Mouse (Mus musculus): Measurements from ENCODE around the gene Pdcd2. TPM values are rescaled to one million over a fixed set of nuclear protein-coding genes. Genes with fewer than 3 reads are reported as not detected.
A peak's percentile ranks its signal among the peaks of the same experiment; 100 is the strongest.
"Not testable (repeated sequence)": the region's sequence is repeated elsewhere in the genome, so short reads cannot be mapped to it uniquely, and the experiment has no call there.

The Pdcd2 gene
- 43.1 and 44.9 TPM in 2 replicates for polyA plus RNA-seq (2015; fragmentation: Nextera tagmentation; extraction: Ambion mirVana)

GRCm38 (mm10) chr17:15526986-15527810 is at the start of gene Pdcd2:
Pdcd2 (minus strand) TSS chr17:15527301.
- peak within 1 kb of the TSS; percentile 89 for H3K27ac ChIP-seq (replicated peaks)
- H3K4me1 ChIP-seq, result peaks cover 11% of the 10 kb centered on the region; the same call in 1 of the 2 replicates
- peak within 1 kb of the TSS; percentile 73 for H3K4me3 ChIP-seq (replicated peaks)
- ATAC-seq (ENCODE audit: insufficient number of reproducible peaks, low FRiP score, low TSS enrichment, low read depth), result peak; percentile 99
- peak within 1 kb of the TSS; percentile 68 for H3K9ac ChIP-seq
- H3K9me3 ChIP-seq (replicated peaks), result no peaks in the 10 kb centered on the region
- no peaks in the 10 kb centered on the region for H3K27me3 ChIP-seq
- WGBS, result under 1% methylated on average over 36 of the region's 55 CpGs
- peaks cover 12% of the 10 kb centered on the region for H3K36me3 ChIP-seq
- peak within 1 kb of the TSS; percentile 69 for H3K4me2 ChIP-seq (replicated peaks)

- H3K4me1 ChIP-seq, result no peaks in the 10 kb centered on the region
- no peak for ATAC-seq (ENCODE audit: insufficient number of reproducible peaks, low FRiP score, low TSS enrichment, low read depth)
- WGBS, result 64% methylated on average over 1 of the region's 1 CpGs
These were observed 48.0 kb upstream of the Pdcd2 start for GRCm38 (mm10) chr17:15575056-15575455.

GRCm38 (mm10) chr17:15566908-15567307 is 39.8 kb upstream of the Pdcd2 start:
- whole genome bisulfite sequencing, result 64% methylated on average over 5 of the region's 5 CpGs
- Histone ChIP-seq H3K27me3 (no peaks in the 10 kb centered on the region), H3K36me3 (no peaks in the 10 kb centered on the region), H3K9ac (no peak overlapping the region), H3K4me1 (no peaks in the 10 kb centered on the region), H3K9me3 (replicated peaks) (no peaks in the 10 kb centered on the region), H3K27ac (replicated peaks) (no peak overlapping the region), H3K4me2 (replicated peaks) (no peak overlapping the region), H3K4me3 (replicated peaks) (no peak overlapping the region)
- ATAC-seq (ENCODE audit: insufficient number of reproducible peaks, low FRiP score, low TSS enrichment, low read depth), result no peak

More at GRCm38 (mm10) chr17:15575056-15575455, 48.0 kb upstream of the Pdcd2 start:
- no peak overlapping the region for H3K27ac ChIP-seq (replicated peaks)
- no peak overlapping the region for H3K9ac ChIP-seq
- peaks cover 8% of the 10 kb centered on the region for H3K27me3 ChIP-seq
- H3K4me2 ChIP-seq (replicated peaks), result no peak overlapping the region
- no peaks in the 10 kb centered on the region for H3K9me3 ChIP-seq (replicated peaks)
- no peak overlapping the region for H3K4me3 ChIP-seq (replicated peaks)
- H3K36me3 ChIP-seq, result no peaks in the 10 kb centered on the region

DNA sequence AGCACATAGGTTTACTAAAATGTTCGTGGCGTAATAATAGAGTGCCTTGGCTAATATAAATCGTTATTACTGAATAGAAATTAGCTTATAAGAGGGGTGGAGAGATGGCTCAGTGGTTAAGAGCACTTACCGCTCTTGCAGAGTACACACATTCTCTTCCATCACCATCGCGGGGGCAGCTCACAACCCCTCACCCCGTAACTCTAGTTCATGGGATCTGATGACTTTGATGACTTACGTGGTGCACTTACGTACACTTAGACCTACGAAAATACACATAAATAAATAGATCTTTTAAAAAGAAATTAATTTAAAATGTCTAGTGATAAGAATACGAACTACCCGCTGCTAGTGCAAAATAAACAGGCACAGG is 37.8 kb upstream of the Pdcd2 start:
- H3K9ac ChIP-seq, result no peak overlapping the region
- H3K4me2 ChIP-seq (replicated peaks), result peak overlapping the region; percentile 56
- no peaks in the 10 kb centered on the region for H3K9me3 ChIP-seq (replicated peaks)
- H3K27me3 ChIP-seq, result no peaks in the 10 kb centered on the region
- H3K4me3 ChIP-seq (replicated peaks), result peak overlapping the region; percentile 77
- no peak overlapping the region for H3K27ac ChIP-seq (replicated peaks)
- no peaks in the 10 kb centered on the region for H3K4me1 ChIP-seq
- ATAC-seq (ENCODE audit: insufficient number of reproducible peaks, low FRiP score, low TSS enrichment, low read depth), result no peak
- WGBS, result 46% methylated on average over 12 of the region's 12 CpGs
- no peaks in the 10 kb centered on the region for H3K36me3 ChIP-seq

DNA sequence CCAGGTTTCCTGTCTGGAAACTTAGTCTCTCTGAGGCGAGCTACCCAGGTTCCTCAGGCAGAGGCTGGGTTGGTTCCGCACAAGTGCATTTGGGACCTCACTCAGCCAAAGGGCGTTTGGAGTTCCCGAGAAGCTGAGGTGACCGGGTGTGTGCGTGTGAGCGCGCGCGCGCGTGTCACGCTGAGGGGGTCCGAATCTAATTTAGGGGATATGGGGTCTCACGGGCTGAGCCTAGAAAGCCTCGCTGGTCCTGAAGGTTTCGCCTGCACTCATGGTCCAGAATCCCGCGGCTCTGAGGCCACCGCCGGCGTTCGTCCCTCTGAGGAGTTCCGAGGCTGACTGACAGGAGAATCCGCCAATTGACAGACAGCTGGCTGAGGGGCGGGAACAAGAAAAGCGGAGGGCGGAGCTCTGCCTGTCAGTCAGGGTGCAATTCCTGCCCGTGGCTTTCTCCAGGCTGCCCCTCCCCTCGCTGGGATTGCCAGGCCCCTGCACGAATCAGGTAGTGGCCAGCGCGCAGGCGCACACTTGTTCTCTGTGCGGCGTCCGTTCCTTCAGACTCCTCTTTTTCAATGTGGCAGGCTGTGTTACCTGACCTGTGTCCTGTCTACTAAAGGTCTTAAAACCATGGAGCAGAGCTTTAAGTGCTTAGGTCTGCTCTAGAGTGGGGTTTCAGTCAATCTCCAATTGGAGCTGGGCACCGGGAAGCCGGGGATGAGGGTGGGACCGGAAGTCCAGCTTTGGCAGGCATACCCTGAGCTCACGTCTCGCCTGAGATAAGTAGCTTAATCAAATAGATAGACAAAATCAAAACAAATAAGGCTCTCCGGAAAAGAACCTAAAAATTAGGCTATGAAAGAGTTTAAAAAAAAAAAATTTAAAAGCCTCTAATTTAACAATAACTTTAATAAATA is 37.2 kb upstream of the Pdcd2 start, which contains the start of gene Prdm9:
Prdm9 (minus strand) TSS at position 341 of the 914 bp plus-strand sequence.
- Histone ChIP-seq H3K27me3 (no peaks in the 10 kb centered on the region), H3K4me1 (no peaks in the 10 kb centered on the region), H3K4me3 (replicated peaks) (peak within 1 kb of the TSS; percentile 77), H3K4me2 (replicated peaks) (peak within 1 kb of the TSS; percentile 89), H3K27ac (replicated peaks) (peak within 1 kb of the TSS; percentile 96), H3K9ac (peak within 1 kb of the TSS; percentile 62), H3K36me3 (no peaks in the 10 kb centered on the region), H3K9me3 (replicated peaks) (no peaks in the 10 kb centered on the region)
- ATAC-seq (ENCODE audit: insufficient number of reproducible peaks, low FRiP score, low TSS enrichment, low read depth), result peak; percentile 99
- WGBS, result under 1% methylated on average over 43 of the region's 43 CpGs

GRCm38 (mm10) chr17:15559946-15560345 is 32.8 kb upstream of the Pdcd2 start:
- Histone ChIP-seq H3K27ac (replicated peaks) (no peak overlapping the region), H3K4me3 (replicated peaks) (no peak overlapping the region), H3K9ac (no peak overlapping the region), H3K4me2 (replicated peaks) (no peak overlapping the region), H3K4me1 (no peaks in the 10 kb centered on the region), H3K9me3 (replicated peaks) (no peaks in the 10 kb centered on the region), H3K27me3 (no peaks in the 10 kb centered on the region), H3K36me3 (no peaks in the 10 kb centered on the region)
- no peak for ATAC-seq (ENCODE audit: insufficient number of reproducible peaks, low FRiP score, low TSS enrichment, low read depth)
- WGBS, result 88% methylated on average over 2 of the region's 2 CpGs

DNA sequence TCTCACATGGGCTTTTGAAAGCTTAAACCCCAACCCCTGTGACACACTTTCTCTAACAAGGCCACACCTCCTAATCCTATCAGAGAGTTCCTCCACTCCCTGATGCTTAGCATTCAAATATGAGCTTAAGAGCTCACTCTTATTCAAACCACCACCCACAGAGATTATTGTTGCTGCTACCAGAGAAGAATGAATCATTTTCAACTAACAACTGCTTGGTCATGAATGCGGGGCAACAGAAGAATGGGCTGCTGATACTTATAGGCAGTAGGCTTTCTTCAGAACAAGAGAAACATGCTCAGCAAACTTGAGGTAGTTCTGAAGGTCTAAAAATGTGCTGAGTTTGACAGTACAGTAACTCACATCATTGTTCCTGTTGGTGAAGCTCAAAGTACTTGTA is 22.6 kb upstream of the Pdcd2 start:
- Histone ChIP-seq H3K27me3 (no peaks in the 10 kb centered on the region), H3K9ac (no peak overlapping the region), H3K4me1 (no peaks in the 10 kb centered on the region), H3K9me3 (replicated peaks) (no peaks in the 10 kb centered on the region), H3K4me2 (replicated peaks) (no peak overlapping the region), H3K4me3 (replicated peaks) (no peak overlapping the region), H3K36me3 (no peaks in the 10 kb centered on the region), H3K27ac (replicated peaks) (no peak overlapping the region)
- 38% methylated on average over 1 of the region's 1 CpGs for WGBS
- ATAC-seq (ENCODE audit: insufficient number of reproducible peaks, low FRiP score, low TSS enrichment, low read depth), result no peak

DNA sequence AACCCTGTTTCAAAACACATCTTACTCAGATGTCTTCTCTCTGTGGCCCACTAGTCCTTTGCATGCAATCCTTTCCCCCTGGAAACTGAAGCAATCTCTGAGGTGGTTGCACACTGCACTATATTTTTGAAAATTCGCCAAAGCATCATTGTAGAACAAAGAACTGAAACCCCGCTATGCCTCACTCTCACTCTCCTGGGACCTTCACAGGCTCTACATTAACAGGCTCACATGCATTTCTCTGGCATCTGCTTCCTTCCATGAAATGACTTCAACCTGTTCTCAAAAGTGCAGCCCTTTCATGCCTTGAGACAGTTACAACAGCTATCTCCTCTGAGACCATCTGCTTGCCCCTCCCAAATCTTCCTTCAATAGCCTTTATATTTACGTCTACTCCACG is 19.3 kb upstream of the Pdcd2 start:
- H3K9me3 ChIP-seq (replicated peaks), result no peaks in the 10 kb centered on the region
- H3K4me1 ChIP-seq, result no peaks in the 10 kb centered on the region
- H3K36me3 ChIP-seq, result no peaks in the 10 kb centered on the region
- no peak overlapping the region for H3K4me3 ChIP-seq (replicated peaks)
- no peaks in the 10 kb centered on the region for H3K27me3 ChIP-seq
- H3K4me2 ChIP-seq (replicated peaks), result no peak overlapping the region
- no peak for ATAC-seq (ENCODE audit: insufficient number of reproducible peaks, low FRiP score, low TSS enrichment, low read depth)
- 54% methylated on average over 4 of the region's 4 CpGs for WGBS
- no peak overlapping the region for H3K9ac ChIP-seq
- no peak overlapping the region for H3K27ac ChIP-seq (replicated peaks)

GRCm38 (mm10) chr17:15543868-15544267 is 16.8 kb upstream of the Pdcd2 start:
- not testable (repeated sequence) for H3K27me3 ChIP-seq; H3K4me1 ChIP-seq; ATAC-seq (ENCODE audit: insufficient number of reproducible peaks, low FRiP score, low TSS enrichment, low read depth); H3K4me2 ChIP-seq (replicated peaks); H3K36me3 ChIP-seq; H3K9me3 ChIP-seq (replicated peaks); H3K27ac ChIP-seq (replicated peaks); H3K4me3 ChIP-seq (replicated peaks); H3K9ac ChIP-seq
- 70% methylated on average over 4 of the region's 4 CpGs for WGBS

- no peaks in the 10 kb centered on the region for H3K4me1 ChIP-seq
- no peak overlapping the region for H3K9ac ChIP-seq
- no peaks in the 10 kb centered on the region for H3K9me3 ChIP-seq (replicated peaks)
- peaks cover 3% of the 10 kb centered on the region for H3K27me3 ChIP-seq
- H3K27ac ChIP-seq (replicated peaks), result no peak overlapping the region
- WGBS, result 67% methylated on average over 4 of the region's 4 CpGs
- no peak for ATAC-seq (ENCODE audit: insufficient number of reproducible peaks, low FRiP score, low TSS enrichment, low read depth)
- H3K4me3 ChIP-seq (replicated peaks), result no peak overlapping the region
- H3K4me2 ChIP-seq (replicated peaks), result no peak overlapping the region
- H3K36me3 ChIP-seq, result no peaks in the 10 kb centered on the region
These were observed 13.2 kb upstream of the Pdcd2 start for GRCm38 (mm10) chr17:15540309-15540708.

- no peak; the same call in 1 of the 2 replicates for ATAC-seq (ENCODE audit: insufficient number of reproducible peaks, low FRiP score, low TSS enrichment, low read depth)
- Histone ChIP-seq H3K4me3 (replicated peaks) (peak overlapping the region; percentile 49), H3K4me1 (no peaks in the 10 kb centered on the region), H3K27me3 (peaks cover 8% of the 10 kb centered on the region), H3K36me3 (no peaks in the 10 kb centered on the region), H3K4me2 (replicated peaks) (peak overlapping the region; percentile 95), H3K9ac (no peak overlapping the region), H3K27ac (replicated peaks) (no peak overlapping the region), H3K9me3 (replicated peaks) (0 out of 2 replicates have a peak, but pooled peaks cover 6% of the 10 kb centered on the region)
- WGBS, result under 1% methylated on average over 33 of the region's 33 CpGs
These were observed 9.4 kb upstream of the Pdcd2 start for GRCm38 (mm10) chr17:15536457-15536904.
